Mouse (Mus musculus) left cerebral cortex, adult 2 months (tissue): ENCODE data around the gene Ilkap. TPM values are rescaled to one million over a fixed set of nuclear protein-coding genes. Genes with fewer than 3 reads are reported as not detected.
A peak's percentile ranks its signal among the peaks of the same experiment; 100 is the strongest.

Experiments
- DNase-seq, 2 experiments: peaks; one replicate each; pipeline ENCODE4 v3.0.0; 2021 to 2022; ENCODE audit warnings: low spot score in 2 of 2, mixed read lengths in 1 of 2; ENCODE audit errors: extremely low spot score in 1 of 2
- H3K27ac ChIP-seq: fragments of 200-600 bp; 2 replicates; pipeline ENCODE4 v1.8.1; 2022
- H3K4me3 ChIP-seq: fragments of 200-600 bp; 2 replicates; pipeline ENCODE4 v1.8.1; 2022
- CTCF ChIP-seq: fragments of 200-600 bp; IDR thresholded peaks from 2 replicates; pipeline ENCODE4 v1.8.1; 2022; ENCODE audit warnings: antibody characterized with exemption, mild to moderate bottlenecking, moderate library complexity
- intact Hi-C: fragments of 180-260 bp; cut with DNase I; formaldehyde crosslinking; loops from one replicate; pipeline ENCODE4 v1.15.1; 2025
- total RNA-seq, 2 experiments: library from RNA; stranded (reverse); gene quantifications; 2 replicates each; pipeline ENCODE4 v1.2.3; 2021

Ilkap gene
- total RNA-seq, 2 experiments from 2014 or later: 59.8 to 64.8 TPM

- TF ChIP-seq CTCF: peak; percentile 92
- Histone ChIP-seq H3K4me3 (no peak overlapping the region), H3K27ac (no peak overlapping the region)
- peak; percentile 41 to 59 for DNase-seq
- intact Hi-C loops: loop anchor here (1.0 to 10.0 kb wide), 2 partner anchors 33 to 422 kb away; no protein-coding TSS in a partner anchor
Measured at GRCm38 (mm10) chr1:91346892-91347291, 51.7 kb downstream of the Ilkap start.

- no peak overlapping the region for H3K27ac ChIP-seq
- H3K4me3 ChIP-seq: peak overlapping the region; percentile 31
- intact Hi-C loops: loop anchor here (10.0 kb wide), 1 partner anchor 420 kb away; no protein-coding TSS in a partner anchor
- peak in 1 of 2 experiments; percentile 26 for DNase-seq
- peak; percentile 11 for TF ChIP-seq CTCF
Measured at GRCm38 (mm10) chr1:91344921-91345685, 53.5 kb downstream of the Ilkap start.

GRCm38 (mm10) chr1:91344001-91344400 lies 54.6 kb downstream of the Ilkap start:
- intact Hi-C loops: loop anchor here (10.0 kb wide), 1 partner anchor 419 kb away; no protein-coding TSS in a partner anchor
- Histone ChIP-seq H3K4me3 (no peak overlapping the region), H3K27ac (no peak overlapping the region)
- TF ChIP-seq CTCF: no peak
- DNase-seq: no peak

GRCm38 (mm10) chr1:91337355-91337754 lies 61.3 kb downstream of the Ilkap start:
- H3K27ac ChIP-seq: no peak overlapping the region
- TF ChIP-seq CTCF: no peak
- H3K4me3 ChIP-seq: no peak overlapping the region
- intact Hi-C loops: no loop called here
- no peak for DNase-seq

- TF ChIP-seq CTCF: no peak
- no peak overlapping the region for H3K4me3 ChIP-seq
- no peak overlapping the region for H3K27ac ChIP-seq
- DNase-seq: no peak
- intact Hi-C loops: no loop called here
Measured at GRCm38 (mm10) chr1:91333582-91333981, 65.0 kb downstream of the Ilkap start.

GRCm38 (mm10) chr1:91332102-91332501 lies 66.5 kb downstream of the Ilkap start:
- no peak overlapping the region for H3K27ac ChIP-seq
- peak in 1 of 2 experiments; percentile 32 for DNase-seq
- no peak for TF ChIP-seq CTCF
- H3K4me3 ChIP-seq: no peak overlapping the region
- intact Hi-C loops: no loop called here

- H3K27ac ChIP-seq: no peak overlapping the region
- intact Hi-C loops: no loop called here
- no peak for DNase-seq
- no peak overlapping the region for H3K4me3 ChIP-seq
- no peak for TF ChIP-seq CTCF
Measured at GRCm38 (mm10) chr1:91325488-91326042, 73.0 kb downstream of the Ilkap start.

- intact Hi-C loops: no loop called here
- DNase-seq: no peak
- TF ChIP-seq CTCF: no peak
- H3K4me3 ChIP-seq: no peak overlapping the region
- H3K27ac ChIP-seq: no peak overlapping the region
Measured at GRCm38 (mm10) chr1:91324646-91325045, 74.0 kb downstream of the Ilkap start.

Other genes starting within 250 kb of the Ilkap start
- gene Ramp1, start 219.0 kb downstream of the Ilkap start, total RNA-seq: 10 to 100 TPM; 52.6 to 53.0 TPM
- 10 to 100 TPM; 54.0 to 55.3 TPM for gene Ube2f, start 148.5 kb downstream of the Ilkap start, total RNA-seq
- 10 to 100 TPM; 18.3 to 20.0 TPM for gene Scly, start 100.5 kb downstream of the Ilkap start, total RNA-seq
- gene Espnl, start 76.7 kb downstream of the Ilkap start, total RNA-seq: under 1 TPM; 0.25 to 0.30 TPM
- gene Klhl30, start 47.8 kb downstream of the Ilkap start, total RNA-seq: under 1 TPM in 1 of 2 experiments, not detected in 1; 0.14 TPM
- gene Erfe, start 32.4 kb downstream of the Ilkap start, total RNA-seq: under 1 TPM; 0.16 to 0.38 TPM
- gene Hes6, start 15.2 kb upstream of the Ilkap start, total RNA-seq: 10 to 100 TPM; 13.4 to 14.6 TPM
- 10 to 100 TPM; 24.8 to 54.6 TPM for gene Per2, start 60.5 kb upstream of the Ilkap start, total RNA-seq
- 10 to 100 TPM; 15.8 to 16.5 TPM for gene Traf3ip1, start 95.8 kb upstream of the Ilkap start, total RNA-seq
- gene Asb1, start 141.7 kb upstream of the Ilkap start, total RNA-seq: 10 to 100 TPM; 38.1 to 40.7 TPM